Mouse (Mus musculus) midbrain, embryonic 14.5 days (tissue): ENCODE measurements around the gene Bag6. TPM values are rescaled to one million over a fixed set of nuclear protein-coding genes. Genes with fewer than 3 reads are reported as not detected.

Experiments
- ATAC-seq: fragments of 200-750 bp; cut with Nextera tagmentation; 2 replicates; pipeline ENCODE4 v1.8.0; 2017; ENCODE audit warnings: moderate number of reproducible peaks, moderate library complexity; ENCODE audit not compliant: low FRiP score, low TSS enrichment
- DNase-seq: peaks from one replicate; pipeline ENCODE4 v3.0.0-alpha.2; 2015
- H3K27ac ChIP-seq: fragments of 300-500 bp; sonication (generic); replicated peaks from 2 replicates; pipeline ENCODE4 v1.5.1; 2014; ENCODE audit warnings: mild to moderate bottlenecking, low read depth, low read length, moderate library complexity
- H3K27me3 ChIP-seq: fragments of 300-500 bp; sonication (generic); 2 replicates; pipeline ENCODE4 v1.6.1; 2014; ENCODE audit warnings: low read length, control low read depth, mixed read lengths; ENCODE audit not compliant: control insufficient read depth, insufficient read depth
- H3K36me3 ChIP-seq: fragments of 300-500 bp; sonication (generic); 2 replicates; pipeline ENCODE4 v1.6.1; 2014; ENCODE audit warnings: low read length, control low read depth; ENCODE audit not compliant: control insufficient read depth, insufficient read depth
- H3K4me1 ChIP-seq: fragments of 300-500 bp; sonication (generic); 2 replicates; pipeline ENCODE4 v1.6.1; 2014; ENCODE audit warnings: mild to moderate bottlenecking, antibody characterized with exemption, low read length, control low read depth; ENCODE audit not compliant: control insufficient read depth, insufficient read depth
- H3K4me2 ChIP-seq: fragments of 300-500 bp; sonication (generic); 2 replicates; pipeline ENCODE4 v1.6.1; 2014; ENCODE audit warnings: mild to moderate bottlenecking, low read length, moderate library complexity
- H3K4me3 ChIP-seq: fragments of 300-500 bp; sonication (generic); replicated peaks from 2 replicates; pipeline ENCODE4 v1.5.1; 2014; ENCODE audit warnings: low read depth, low read length
- H3K9ac ChIP-seq: fragments of 300-500 bp; sonication (generic); replicated peaks from 2 replicates; pipeline ENCODE4 v1.6.1; 2014; ENCODE audit warnings: mild to moderate bottlenecking, low read length, moderate library complexity
- H3K9me3 ChIP-seq: fragments of 300-500 bp; sonication (generic); 2 replicates; pipeline ENCODE4 v1.6.1; 2016; ENCODE audit warnings: low read length, control low read depth, mixed read lengths; ENCODE audit not compliant: control insufficient read depth
- WGBS: fragments of 180-500 bp; shearing (Covaris S2); extraction: QIAGEN DNeasy Blood & Tissue Kit; methylation state at CpG from one replicate; pipeline ENCODE4 v1.1.7; 2014; 5-methylcytosine and 5-hydroxymethylcytosine counted together
- polyA plus RNA-seq: library from polyadenylated mRNA; unstranded; fragments of >200 nt; fragmentation: Nextera tagmentation; extraction: Ambion mirVana; gene quantifications from 2 replicates; pipeline ENCODE4 v1.2.1, GENCODE M21; 2014

Gene Bag6
- polyA plus RNA-seq, 1 experiment from 2014 or later, result 122 TPM

DNA sequence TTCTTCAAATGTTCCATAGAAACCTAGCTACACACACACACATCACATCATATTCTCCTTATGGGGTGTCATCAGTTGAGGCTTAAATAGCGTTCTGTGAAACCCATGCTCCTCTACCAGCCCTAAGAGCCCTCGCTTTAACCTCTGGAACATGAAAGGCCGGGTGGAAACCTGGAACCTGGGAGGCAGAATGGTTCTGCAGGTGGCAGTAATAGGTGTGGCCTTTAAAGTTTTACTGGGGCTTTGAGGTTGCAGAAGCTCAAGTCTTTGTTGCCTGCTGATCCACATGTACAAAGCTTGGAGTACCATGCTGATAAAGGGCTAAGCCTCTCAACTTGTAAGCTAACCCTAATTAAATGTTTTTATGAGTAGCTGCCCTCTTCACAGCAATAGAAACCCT is 12.4 kb downstream of the Bag6 start:
- Histone ChIP-seq H3K4me1 (no peaks in the 10 kb centered on the region), H3K9me3 (no peaks in the 10 kb centered on the region), H3K27me3 (no peaks in the 10 kb centered on the region), H3K9ac (no peak overlapping the region), H3K4me3 (no peak overlapping the region), H3K36me3 (peaks cover 99% of the 10 kb centered on the region), H3K27ac (0 out of 2 replicates have a peak overlapping the region, but pooled peaks have one; percentile 34), H3K4me2 (no peak overlapping the region)
- ATAC-seq (no peak), DNase-seq (no peak)
- WGBS, result 65% methylated on average over 3 of the region's 3 CpGs

DNA sequence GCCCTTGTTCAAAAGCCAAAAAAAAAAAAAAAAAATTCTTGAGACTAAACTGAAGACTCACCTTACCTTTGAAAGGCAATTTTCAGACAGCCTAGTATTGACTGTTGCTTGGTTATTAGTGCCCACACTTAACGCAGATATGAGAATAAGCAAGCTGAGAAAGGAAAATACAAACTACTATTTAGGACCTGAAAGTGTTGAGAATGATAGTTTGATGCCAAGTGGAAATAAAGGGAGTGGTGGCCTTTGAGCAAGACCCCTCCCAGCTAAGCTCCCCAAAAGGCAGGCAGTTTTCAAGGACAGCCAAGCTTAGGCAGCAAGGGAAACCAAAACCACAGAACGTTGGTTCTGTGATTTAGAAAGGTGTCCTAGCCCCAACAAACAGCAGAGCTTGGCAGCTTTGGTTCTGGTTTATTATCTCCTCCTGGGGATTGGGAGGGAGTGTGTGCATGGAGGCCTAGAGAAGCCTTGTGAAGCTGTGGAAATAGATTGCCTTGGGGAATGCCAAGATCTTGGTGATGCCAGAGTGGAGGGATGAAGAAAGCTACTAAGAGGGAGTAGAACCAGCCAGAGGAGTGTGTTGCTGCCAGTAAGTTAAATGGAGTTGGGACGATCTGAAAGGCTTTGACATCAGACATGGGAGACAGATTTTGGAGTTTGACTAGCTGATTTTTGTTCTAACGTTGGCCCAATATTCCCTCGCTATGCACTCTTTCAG is 13.1 kb downstream of the Bag6 start:
- DNase-seq, result no peak
- 75% methylated on average over 5 of the region's 5 CpGs for WGBS
- no peak for ATAC-seq

DNA sequence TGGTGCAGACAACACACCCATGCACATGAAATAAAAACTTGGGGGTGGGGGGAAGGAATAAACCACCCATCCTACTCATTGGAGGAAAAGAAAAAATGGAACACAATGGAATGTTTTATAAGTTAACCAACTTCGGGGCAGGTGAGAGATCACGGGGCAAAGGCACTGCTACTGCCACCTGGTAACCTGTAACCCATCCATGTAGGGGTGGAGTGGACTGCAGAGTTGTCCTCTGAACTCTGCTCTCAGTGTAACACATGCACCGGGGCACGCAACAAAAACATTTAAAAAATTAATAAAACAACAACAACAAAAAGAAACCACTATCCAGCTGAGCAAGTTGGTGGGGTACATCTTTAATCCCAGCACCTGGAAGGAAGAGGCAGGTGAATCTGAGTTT is 17.1 kb downstream of the Bag6 start:
- Histone ChIP-seq H3K27me3 (no peaks in the 10 kb centered on the region), H3K4me3 (no peak overlapping the region), H3K4me1 (no peaks in the 10 kb centered on the region), H3K9me3 (no peaks in the 10 kb centered on the region), H3K9ac (no peak overlapping the region), H3K27ac (no peak overlapping the region), H3K4me2 (no peak overlapping the region), H3K36me3 (peaks cover 99% of the 10 kb centered on the region)
- 96% methylated on average over 4 of the region's 4 CpGs for WGBS
- ATAC-seq, result no peak
- DNase-seq, result no peak

More for the DNA sequence above, 13.1 kb downstream of the Bag6 start:
- H3K4me2 ChIP-seq, result no peak overlapping the region
- no peak overlapping the region for H3K27ac ChIP-seq
- H3K27me3 ChIP-seq, result no peaks in the 10 kb centered on the region
- H3K4me3 ChIP-seq, result no peak overlapping the region
- no peaks in the 10 kb centered on the region for H3K4me1 ChIP-seq
- H3K9me3 ChIP-seq, result no peaks in the 10 kb centered on the region
- H3K9ac ChIP-seq, result no peak overlapping the region
- H3K36me3 ChIP-seq, result peaks cover 99% of the 10 kb centered on the region

DNA sequence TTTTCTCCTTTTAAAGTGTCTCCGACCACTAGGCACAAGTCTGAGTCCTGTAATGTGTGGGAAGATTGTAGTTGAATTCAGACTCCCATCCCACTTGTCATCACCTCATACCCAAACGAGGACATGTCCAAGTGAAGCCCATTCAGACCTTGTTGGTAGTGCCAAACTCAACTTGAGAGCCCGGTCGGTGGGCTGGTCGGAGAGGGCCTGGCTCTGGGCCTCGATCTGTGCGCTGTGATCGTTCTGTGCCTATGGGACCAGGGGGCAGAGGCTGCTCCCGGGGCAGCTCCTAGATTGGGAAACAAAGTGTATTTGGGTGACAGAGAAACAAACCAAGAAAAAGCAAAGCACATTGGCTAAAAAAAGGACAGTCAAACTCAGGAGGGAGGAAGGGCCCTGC is 18.1 kb downstream of the Bag6 start:
- ATAC-seq (no peak), DNase-seq (no peak)
- H3K36me3 ChIP-seq, result peaks cover 99% of the 10 kb centered on the region
- H3K9ac ChIP-seq, result no peak overlapping the region
- H3K27ac ChIP-seq, result no peak overlapping the region
- WGBS, result 94% methylated on average over 9 of the region's 9 CpGs
- no peaks in the 10 kb centered on the region for H3K27me3 ChIP-seq
- no peak overlapping the region for H3K4me2 ChIP-seq
- H3K9me3 ChIP-seq, result no peaks in the 10 kb centered on the region
- no peak overlapping the region for H3K4me3 ChIP-seq
- H3K4me1 ChIP-seq, result no peaks in the 10 kb centered on the region

DNA sequence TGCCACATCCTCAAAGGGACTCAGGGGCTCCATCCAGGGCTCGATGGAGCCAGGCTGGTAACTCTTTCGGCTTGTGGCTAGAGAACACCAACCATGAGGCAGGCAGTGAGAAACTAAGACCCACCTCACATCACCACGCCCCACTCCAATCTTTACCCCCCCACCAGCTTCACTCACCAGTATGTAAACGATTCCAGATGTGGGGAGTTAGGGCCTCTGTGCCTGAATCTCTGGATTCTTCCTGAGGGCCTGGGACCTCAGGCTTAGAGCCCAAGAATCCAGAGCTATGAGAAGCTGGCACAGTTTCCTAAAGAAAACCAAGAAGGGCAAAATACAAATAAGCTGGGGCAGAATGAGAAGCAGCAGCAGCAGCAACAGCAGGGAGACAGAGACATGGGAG is 19.0 kb downstream of the Bag6 start:
- WGBS, result 94% methylated on average over 4 of the region's 4 CpGs
- Histone ChIP-seq H3K4me3 (no peak overlapping the region), H3K9me3 (no peaks in the 10 kb centered on the region), H3K36me3 (peaks cover 99% of the 10 kb centered on the region), H3K27me3 (no peaks in the 10 kb centered on the region), H3K9ac (no peak overlapping the region), H3K4me2 (no peak overlapping the region), H3K4me1 (no peaks in the 10 kb centered on the region), H3K27ac (no peak overlapping the region)
- ATAC-seq (no peak), DNase-seq (no peak)

DNA sequence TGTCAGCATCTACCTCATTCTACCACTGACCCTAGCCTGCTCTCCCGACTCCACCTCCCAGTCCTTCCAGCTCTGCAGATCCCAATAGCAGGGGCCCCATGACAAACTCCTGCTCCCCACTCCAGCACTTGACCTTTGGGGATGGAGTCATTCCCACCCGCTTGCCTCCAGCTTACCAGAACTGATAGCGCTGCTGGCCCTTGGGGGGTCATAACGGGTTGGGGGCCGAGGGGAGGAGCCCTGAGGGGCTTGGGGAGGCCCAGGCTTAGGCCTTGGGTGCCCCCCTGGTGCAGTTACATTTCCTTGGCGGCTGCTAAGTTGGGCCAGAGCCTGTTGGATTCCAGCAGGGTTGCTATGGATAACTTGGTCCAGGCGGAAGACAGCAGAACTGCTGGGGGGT is 19.6 kb downstream of the Bag6 start:
- Histone ChIP-seq H3K4me2 (no peak overlapping the region), H3K4me1 (no peaks in the 10 kb centered on the region), H3K9ac (no peak overlapping the region), H3K36me3 (peaks cover 99% of the 10 kb centered on the region), H3K4me3 (no peak overlapping the region), H3K27ac (no peak overlapping the region), H3K9me3 (no peaks in the 10 kb centered on the region), H3K27me3 (no peaks in the 10 kb centered on the region)
- WGBS, result 78% methylated on average over 7 of the region's 7 CpGs
- ATAC-seq (no peak), DNase-seq (no peak)

GRCm38 (mm10) chr17:35155451-35155850 is 20.5 kb downstream of the Bag6 start:
- H3K9ac ChIP-seq, result no peak overlapping the region
- no peaks in the 10 kb centered on the region for H3K4me1 ChIP-seq
- peaks cover 99% of the 10 kb centered on the region for H3K36me3 ChIP-seq
- no peak overlapping the region for H3K27ac ChIP-seq
- no peak overlapping the region for H3K4me3 ChIP-seq
- 94% methylated on average over 12 of the region's 12 CpGs for WGBS
- no peaks in the 10 kb centered on the region for H3K9me3 ChIP-seq
- no peak overlapping the region for H3K4me2 ChIP-seq
- ATAC-seq (no peak), DNase-seq (no peak)
- H3K27me3 ChIP-seq, result no peaks in the 10 kb centered on the region

DNA sequence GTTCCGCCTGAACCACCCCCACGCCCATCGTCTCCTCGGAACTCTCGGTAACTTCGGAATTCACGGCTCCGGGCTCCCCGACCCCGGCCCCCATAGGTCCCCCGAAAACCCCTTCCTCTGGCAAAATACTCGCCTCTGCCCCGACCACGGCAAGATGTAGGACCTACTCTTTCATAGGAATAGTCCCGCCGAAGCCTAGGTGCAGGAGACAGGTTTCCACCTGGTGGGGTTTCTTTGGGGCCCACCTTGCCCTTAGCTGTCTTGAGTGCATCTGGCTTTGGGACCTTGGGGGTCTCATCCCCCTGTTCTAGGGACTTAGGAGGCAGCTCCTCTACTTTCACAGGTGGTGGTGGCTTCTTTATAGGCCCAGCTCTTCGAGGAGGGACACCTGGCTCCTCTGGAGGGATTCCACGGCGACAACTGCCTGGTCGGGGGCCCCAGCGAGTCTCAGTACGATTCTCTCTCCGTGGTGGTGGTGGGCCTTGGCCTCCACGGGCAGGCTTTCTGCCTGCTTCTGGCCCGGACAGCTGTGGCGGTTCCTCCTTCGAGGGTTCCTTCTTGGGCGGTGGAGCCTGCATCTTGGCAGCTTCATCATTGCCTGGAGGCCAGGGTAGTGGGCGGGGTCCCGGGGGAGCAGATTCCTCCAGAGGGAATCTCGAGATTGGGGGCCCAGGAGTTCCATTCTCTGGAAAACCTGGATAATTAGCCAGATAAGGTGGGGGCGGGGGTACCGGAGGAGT is 21.7 kb downstream of the Bag6 start:
- Histone ChIP-seq H3K9me3 (no peaks in the 10 kb centered on the region), H3K4me1 (peaks cover 2% of the 10 kb centered on the region; the same call in 1 of the 2 replicates), H3K27ac (no peak overlapping the region), H3K4me2 (no peak overlapping the region), H3K27me3 (no peaks in the 10 kb centered on the region), H3K4me3 (no peak overlapping the region), H3K9ac (no peak overlapping the region), H3K36me3 (peaks cover 100% of the 10 kb centered on the region)
- 92% methylated on average over 33 of the region's 33 CpGs for WGBS
- DNase-seq (no peak), ATAC-seq (no peak)

- no peak overlapping the region for H3K27ac ChIP-seq
- H3K4me3 ChIP-seq, result no peak overlapping the region
- no peak overlapping the region for H3K4me2 ChIP-seq
- no peaks in the 10 kb centered on the region for H3K27me3 ChIP-seq
- WGBS, result 91% methylated on average over 8 of the region's 8 CpGs
- ATAC-seq (no peak), DNase-seq (no peak)
- H3K9me3 ChIP-seq, result no peaks in the 10 kb centered on the region
- peaks cover 100% of the 10 kb centered on the region for H3K36me3 ChIP-seq
- H3K4me1 ChIP-seq, result peaks cover 8% of the 10 kb centered on the region
- no peak overlapping the region for H3K9ac ChIP-seq
Measured at GRCm38 (mm10) chr17:35157254-35157653, 22.3 kb downstream of the Bag6 start.
